ENCODE assay signal across 10 mouse cellular contexts in the genomic region with DNA sequence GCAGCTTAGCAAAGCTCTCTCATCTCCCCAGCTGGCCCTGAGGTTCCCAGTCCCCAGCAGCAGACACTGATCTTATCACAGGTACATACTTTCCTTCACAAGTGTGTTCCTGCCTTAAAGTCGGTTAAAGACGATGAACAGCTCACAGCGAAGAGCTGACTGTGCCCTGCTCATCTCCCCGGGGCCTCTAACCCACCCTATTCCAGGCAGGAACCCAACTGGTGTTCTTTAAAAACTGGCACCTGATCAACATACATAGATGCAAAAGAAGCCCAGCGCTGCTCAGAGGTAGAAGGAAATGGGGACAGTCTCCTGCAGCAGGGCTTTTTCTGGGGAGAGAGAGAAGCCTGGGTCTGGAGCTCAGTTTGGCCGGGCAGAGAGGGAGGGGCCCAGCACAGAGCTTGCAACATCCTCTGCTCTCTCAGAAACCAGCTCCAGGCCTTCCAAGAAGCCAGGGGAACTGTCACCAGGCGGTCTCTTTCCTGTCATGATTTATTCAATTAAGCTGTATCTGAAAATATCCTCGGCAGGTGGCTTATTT. TPM values are rescaled to one million over a fixed set of nuclear protein-coding genes. Genes with fewer than 3 reads are reported as not detected.
DNase-seq lines count a peak whose midpoint lies in the region; ATAC-seq lines count a peak whose summit lies in the region.
"Had no signal": no experiment of that assay in that cellular context is flagged by ENCODE, and none has a peak within 500 bp of the region (broad histone marks: within the 10 kb centered on the region; RNA-seq: fewer than 3 reads in every experiment).

No protein-coding gene starts in this region.

- intact Hi-C loops in heart, postnatal 25 days (cut with DNase I): no loop called here
- intact Hi-C loops in heart, postnatal 10 days (cut with DNase I): no loop called here

- no peak overlapping the region for H3K4me2 ChIP-seq in midbrain, embryonic 14.5 days (ENCODE audit: low read length)
- no peak overlapping the region for H3K4me2 ChIP-seq in liver, embryonic 12.5 days
- H3K4me2 ChIP-seq: limb, embryonic 13.5 days had no signal

- H3K27ac ChIP-seq in midbrain, embryonic 14.5 days (replicated peaks; ENCODE audit: low read depth, low read length): peak overlapping the region; percentile 57; the same call in 1 of the 2 replicates
- no peak overlapping the region for H3K27ac ChIP-seq in liver, embryonic 12.5 days
- H3K27ac ChIP-seq: limb, embryonic 13.5 days had no signal

- no peaks in the 10 kb centered on the region for H3K36me3 ChIP-seq in midbrain, embryonic 14.5 days (ENCODE audit: control insufficient read depth, insufficient read depth, low read length)
- no peaks in the 10 kb centered on the region for H3K36me3 ChIP-seq in liver, embryonic 12.5 days
- H3K36me3 ChIP-seq: G1E; limb, embryonic 13.5 days had no signal

- DNase-seq in heart, adult 18-20 months: peak; percentile 38 to 45
- no peak for DNase-seq in heart, postnatal 25 days (ENCODE audit: low spot score)
- DNase-seq in urinary bladder, postnatal 14 days (ENCODE audit: low spot score): peak; percentile 26
- DNase-seq in urinary bladder, postnatal 25 days (ENCODE audit: low spot score): no peak
- DNase-seq in heart, postnatal 10 days: peak; percentile 42 to 47
- peak; percentile 53 for DNase-seq in midbrain, embryonic 14.5 days
- no peak for DNase-seq in Muller cell, postnatal 12 days (ENCODE audit: inconsistent ontology term)

- H3K9me3 ChIP-seq in midbrain, embryonic 14.5 days (ENCODE audit: control insufficient read depth, low read length): no peaks in the 10 kb centered on the region
- no peaks in the 10 kb centered on the region for H3K9me3 ChIP-seq in liver, embryonic 12.5 days (replicated peaks)
- H3K9me3 ChIP-seq: G1E; limb, embryonic 13.5 days had no signal

- no peak overlapping the region for H3K4me3 ChIP-seq in midbrain, embryonic 14.5 days (replicated peaks; ENCODE audit: low read depth, low read length)
- H3K4me3 ChIP-seq in liver, embryonic 12.5 days: no peak overlapping the region
- H3K4me3 ChIP-seq: limb, embryonic 13.5 days had no signal

- H3K4me1 ChIP-seq in midbrain, embryonic 14.5 days (ENCODE audit: control insufficient read depth, insufficient read depth, low read length): peaks cover 5% of the 10 kb centered on the region; the same call in 1 of the 2 replicates
- H3K4me1 ChIP-seq in liver, embryonic 12.5 days: no peaks in the 10 kb centered on the region
- H3K4me1 ChIP-seq: limb, embryonic 13.5 days had no signal

- no peak for ATAC-seq in midbrain, embryonic 14.5 days (ENCODE audit: low FRiP score, low TSS enrichment)
- ATAC-seq in liver, embryonic 12.5 days: no peak

- 0 out of 2 replicates have a peak overlapping the region, but pooled peaks have one; percentile 2 for H3K9ac ChIP-seq in midbrain, embryonic 14.5 days (replicated peaks; ENCODE audit: low read length)
- no peak overlapping the region for H3K9ac ChIP-seq in liver, embryonic 12.5 days
- H3K9ac ChIP-seq: limb, embryonic 13.5 days had no signal

- WGBS in midbrain, embryonic 14.5 days: 39% methylated on average over 8 of the region's 8 CpGs
- 33% methylated on average over 8 of the region's 8 CpGs for WGBS in liver, embryonic 12.5 days (ENCODE audit: insufficient replicate concordance)

- no peaks in the 10 kb centered on the region for H3K27me3 ChIP-seq in midbrain, embryonic 14.5 days (ENCODE audit: control insufficient read depth, insufficient read depth, low read length)
- no peaks in the 10 kb centered on the region for H3K27me3 ChIP-seq in liver, embryonic 12.5 days (replicated peaks)
- H3K27me3 ChIP-seq: limb, embryonic 13.5 days had no signal

RNA-seq across cellular contexts. Expression of gene Thy1, which starts 30.4 kb away (rescaled TPM):
- total RNA-seq in heart, adult 18-20 months (2021): 10 to 100 TPM; 10.5 to 16.5 TPM
- total RNA-seq in heart, postnatal 25 days (2021): 10 to 100 TPM; 13.9 to 22.2 TPM
- total RNA-seq in heart, postnatal 10 days (2021): 10 to 100 TPM; 31.3 to 32.3 TPM
- polyA plus RNA-seq in midbrain, embryonic 14.5 days (2014; fragmentation: Nextera tagmentation; extraction: Ambion mirVana): 1.6 and 1.8 TPM in 2 replicates
- 0.19 and 0.20 TPM in 2 replicates for polyA plus RNA-seq in liver, embryonic 12.5 days (2016; fragmentation: Nextera tagmentation; extraction: Ambion mirVana)
- total RNA-seq: G1E had no signal
- polyA plus RNA-seq: G1E had no signal

RNA-seq across cellular contexts. Expression of gene Usp2, which starts 54.0 kb away (rescaled TPM):
- 10 to 100 TPM; 89.8 to 95.9 TPM for total RNA-seq in heart, adult 18-20 months (2021)
- total RNA-seq in heart, postnatal 25 days (2021): 100 to 1,000 TPM in 1 of 2 experiments, 10 to 100 TPM in 1; 77.7 to 191 TPM
- 100 to 1,000 TPM; 102 to 150 TPM for total RNA-seq in heart, postnatal 10 days (2021)
- 6.6 and 9.4 TPM in 2 replicates for polyA plus RNA-seq in midbrain, embryonic 14.5 days (2014; fragmentation: Nextera tagmentation; extraction: Ambion mirVana)
- polyA plus RNA-seq in liver, embryonic 12.5 days (2016; fragmentation: Nextera tagmentation; extraction: Ambion mirVana): 1.8 and 3.9 TPM in 2 replicates

Comparison
In these comparisons a context has a peak if more than half of its experiments do, and no peak if none do; other contexts are left out.
1. DNase-seq: peak in heart, adult 18-20 months (2 of 2), urinary bladder, postnatal 14 days (single experiment), heart, postnatal 10 days (2 of 2) and midbrain, embryonic 14.5 days (single experiment); none in heart, postnatal 25 days (single experiment), urinary bladder, postnatal 25 days (single experiment) and Muller cell, postnatal 12 days (single experiment).